Mouse (Mus musculus) midbrain, embryonic 13.5 days (tissue): ENCODE measurements around the gene Adamts15. TPM values are rescaled to one million over a fixed set of nuclear protein-coding genes. Genes with fewer than 3 reads are reported as not detected.

Experiments used
- ATAC-seq: fragments of 200-750 bp; cut with Nextera tagmentation; 2 replicates; pipeline ENCODE4 v1.8.0; 2017; ENCODE audit warnings: mild to moderate bottlenecking, moderate TSS enrichment, moderate library complexity
- H3K27ac ChIP-seq: fragments of 300-500 bp; sonication (generic); 2 replicates; pipeline ENCODE4 v1.5.1; 2015; ENCODE audit warnings: inconsistent platforms, mild to moderate bottlenecking, moderate library complexity
- H3K27me3 ChIP-seq: fragments of 300-500 bp; sonication (generic); 2 replicates; pipeline ENCODE4 v1.6.1; 2015; ENCODE audit warnings: mild to moderate bottlenecking, inconsistent platforms
- H3K36me3 ChIP-seq: fragments of 300-500 bp; sonication (generic); 2 replicates; pipeline ENCODE4 v1.6.1; 2015; ENCODE audit warnings: mild to moderate bottlenecking, inconsistent platforms
- H3K4me1 ChIP-seq: fragments of 300-500 bp; sonication (generic); replicated peaks from 2 replicates; pipeline ENCODE4 v1.6.1; 2015; ENCODE audit warnings: inconsistent platforms
- H3K4me2 ChIP-seq: fragments of 300-500 bp; sonication (generic); replicated peaks from 2 replicates; pipeline ENCODE4 v1.6.1; 2015; ENCODE audit warnings: moderate library complexity, mild to moderate bottlenecking, inconsistent platforms
- H3K4me3 ChIP-seq: fragments of 300-500 bp; sonication (generic); replicated peaks from 2 replicates; pipeline ENCODE4 v1.5.1; 2015; ENCODE audit warnings: mild to moderate bottlenecking, inconsistent platforms
- H3K9ac ChIP-seq: fragments of 300-500 bp; sonication (generic); replicated peaks from 2 replicates; pipeline ENCODE4 v1.6.1; 2015; ENCODE audit warnings: mild to moderate bottlenecking, inconsistent platforms
- H3K9me3 ChIP-seq: fragments of 300-500 bp; sonication (generic); 2 replicates; pipeline ENCODE4 v1.6.1; 2016; ENCODE audit warnings: mild to moderate bottlenecking, inconsistent platforms
- WGBS: fragments of 180-500 bp; shearing (Covaris S2); methylation state at CpG from one replicate; pipeline ENCODE4 v1.1.7; 2015; 5-methylcytosine and 5-hydroxymethylcytosine counted together
- polyA plus RNA-seq: library from polyadenylated mRNA; unstranded; fragments of >200 nt; fragmentation: Nextera tagmentation; extraction: Ambion mirVana; gene quantifications from 2 replicates; pipeline ENCODE4 v1.2.1, GENCODE M21; 2015

Gene Adamts15
- polyA plus RNA-seq, 1 experiment from 2014 or later, result 2.9 TPM

DNA sequence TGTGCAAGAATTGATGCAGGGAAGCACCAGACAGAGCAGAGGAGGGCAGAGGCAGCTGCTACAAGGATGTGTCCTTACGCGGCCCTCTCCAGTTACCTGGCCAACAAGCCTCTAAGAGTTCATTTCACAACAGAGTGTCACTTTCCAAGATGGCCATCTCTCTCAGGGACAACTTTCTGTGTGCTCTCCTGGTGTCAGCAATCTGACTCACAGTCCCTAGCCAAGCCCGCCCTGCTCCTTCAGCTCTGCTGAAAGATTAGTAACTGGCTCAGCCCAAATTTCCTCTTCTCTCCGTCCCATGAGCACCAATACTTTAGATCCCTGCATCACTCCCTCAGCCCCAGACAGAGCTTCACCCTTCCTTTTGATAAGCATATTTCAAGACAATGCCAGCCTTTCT lies 72.3 kb downstream of the Adamts15 start:
- Histone ChIP-seq H3K36me3 (no peaks in the 10 kb centered on the region), H3K4me2 (no peak overlapping the region), H3K9me3 (no peaks in the 10 kb centered on the region), H3K27ac (no peak overlapping the region), H3K4me3 (no peak overlapping the region), H3K9ac (no peak overlapping the region), H3K27me3 (no peaks in the 10 kb centered on the region), H3K4me1 (no peaks in the 10 kb centered on the region)
- ATAC-seq, result no peak
- WGBS, result 90% methylated on average over 4 of the region's 4 CpGs

DNA sequence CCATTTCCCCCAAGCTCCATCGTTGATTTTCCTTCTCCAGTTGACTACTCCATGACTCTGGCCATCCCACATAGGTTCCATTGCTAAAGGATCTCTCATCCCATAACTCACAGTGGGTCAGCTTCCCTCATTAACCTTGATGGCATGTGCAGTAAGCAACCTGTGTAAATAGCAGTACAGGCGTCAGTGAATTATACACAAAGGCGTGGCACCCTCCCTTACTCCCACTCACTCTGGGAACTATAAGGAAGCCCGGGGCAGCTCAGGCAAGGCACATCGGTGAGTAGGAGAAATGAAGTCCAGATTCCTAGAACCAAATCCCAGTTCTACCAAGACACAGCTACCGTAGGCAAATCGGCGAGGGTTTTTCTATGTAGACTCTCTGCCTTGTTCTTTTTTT lies 72.8 kb downstream of the Adamts15 start:
- 92% methylated on average over 8 of the region's 8 CpGs for WGBS
- Histone ChIP-seq H3K9me3 (no peaks in the 10 kb centered on the region), H3K4me2 (no peak overlapping the region), H3K36me3 (no peaks in the 10 kb centered on the region), H3K27me3 (no peaks in the 10 kb centered on the region), H3K27ac (no peak overlapping the region), H3K4me3 (no peak overlapping the region), H3K9ac (no peak overlapping the region), H3K4me1 (no peaks in the 10 kb centered on the region)
- no peak for ATAC-seq

Other genes with a start within 250 kb of the Adamts15 start
- gene Adamts8, start 20.1 kb upstream of the Adamts15 start, polyA plus RNA-seq, result 0.66 and 0.96 TPM in 2 replicates
- 4.4 and 5.5 TPM in 2 replicates for gene Zbtb44, start 108.2 kb upstream of the Adamts15 start, polyA plus RNA-seq
- gene St14, start 209.4 kb upstream of the Adamts15 start, polyA plus RNA-seq, result 0.50 and 0.57 TPM in 2 replicates